Mouse (Mus musculus) liver, embryonic 14.5 days (tissue): ENCODE results near the gene Nt5dc1.
"Not testable (repeated sequence)": the region's sequence is repeated elsewhere in the genome, so short reads cannot be mapped to it uniquely, and the experiment has no call there.

Experiments
- CTCF ChIP-seq: IDR thresholded peaks from 2 replicates; pipeline ENCODE4 v1.5.1; 2016; ENCODE audit warnings: antibody characterized with exemption, low read depth, control low read depth
- EP300 ChIP-seq: IDR thresholded peaks from 2 replicates; pipeline ENCODE4 v1.6.1; 2016; ENCODE audit warnings: antibody characterized with exemption, low read depth

- not testable (repeated sequence) for TF ChIP-seq EP300, CTCF
These were observed 442 bp upstream of the Nt5dc1 start for GRCm38 (mm10) chr10:34418794-34419193.
